Mouse (Mus musculus): Measurements from ENCODE around the gene Spag9. TPM values are rescaled to one million over a fixed set of nuclear protein-coding genes. Genes with fewer than 3 reads are reported as not detected.
A peak's percentile ranks its signal among the peaks of the same experiment; 100 is the strongest.

Spag9 gene
- 10 to 100 TPM; 14.9 to 20.3 TPM for polyA plus RNA-seq (2017; shearing (Covaris generic))

GRCm38 (mm10) chr11:93995720-93996305 is at the start of gene Spag9:
TSS of gene Spag9 (plus strand) at chr11:93996091.
- peak; percentile 82 for ATAC-seq

- ATAC-seq: no peak
Observed at GRCm38 (mm10) chr11:93948887-93949567, 46.9 kb upstream of the Spag9 start.

GRCm38 (mm10) chr11:93950045-93950444 is 45.8 kb upstream of the Spag9 start:
- no peak for ATAC-seq

GRCm38 (mm10) chr11:93952376-93952775 is 43.5 kb upstream of the Spag9 start:
- ATAC-seq: no peak

- ATAC-seq: no peak
Observed at GRCm38 (mm10) chr11:93954738-93955255, 41.1 kb upstream of the Spag9 start.

- peak; percentile 99 for ATAC-seq
Observed at GRCm38 (mm10) chr11:93955256-93956150, 40.4 kb upstream of the Spag9 start.

GRCm38 (mm10) chr11:93956159-93956558 is 39.7 kb upstream of the Spag9 start, which contains the start of gene Nme2:
TSS of gene Nme2 (minus strand) at chr11:93956259.
- peak; percentile 4 for ATAC-seq

- no peak for ATAC-seq
Observed at GRCm38 (mm10) chr11:93957031-93957555, 38.8 kb upstream of the Spag9 start.

- ATAC-seq: no peak
Observed at GRCm38 (mm10) chr11:93957746-93958145, 38.1 kb upstream of the Spag9 start.

- no peak for ATAC-seq
Observed at GRCm38 (mm10) chr11:93961482-93961881, 34.4 kb upstream of the Spag9 start.

- no peak for ATAC-seq
Observed at GRCm38 (mm10) chr11:93963013-93963412, 32.9 kb upstream of the Spag9 start.

- ATAC-seq: no peak
Observed at GRCm38 (mm10) chr11:93965391-93965790, 30.5 kb upstream of the Spag9 start.

GRCm38 (mm10) chr11:93967381-93967780 is 28.5 kb upstream of the Spag9 start:
- no peak for ATAC-seq

- ATAC-seq: peak; percentile 93
Observed at GRCm38 (mm10) chr11:93968005-93968847, 27.7 kb upstream of the Spag9 start, which contains the start of the genes Gm20390 and Nme1. TSS of gene Gm20390 (minus strand) at chr11:93968293. TSS of gene Nme1 (minus strand) at chr11:93968521.

- ATAC-seq: no peak
Observed at GRCm38 (mm10) chr11:93968848-93969128, 27.1 kb upstream of the Spag9 start.

- no peak for ATAC-seq
Observed at GRCm38 (mm10) chr11:93969171-93969570, 26.7 kb upstream of the Spag9 start.

- no peak for ATAC-seq
Observed at GRCm38 (mm10) chr11:93969799-93970198, 26.1 kb upstream of the Spag9 start.

- ATAC-seq: no peak
Observed at GRCm38 (mm10) chr11:93972951-93973350, 22.9 kb upstream of the Spag9 start.

GRCm38 (mm10) chr11:93979502-93980049 is 16.3 kb upstream of the Spag9 start:
- no peak for ATAC-seq

GRCm38 (mm10) chr11:93984619-93985018 is 11.3 kb upstream of the Spag9 start:
- ATAC-seq: no peak

- ATAC-seq: no peak
Observed at GRCm38 (mm10) chr11:93985265-93985664, 10.6 kb upstream of the Spag9 start.

- ATAC-seq: no peak
Observed at GRCm38 (mm10) chr11:93986298-93986697, 9.6 kb upstream of the Spag9 start.

Data from CD4-positive, CD25-positive, alpha-beta regulatory T cell, adult 4 months (primary cell).